ENCODE assay signal across 10 mouse cellular contexts in genomic region chr14:117267823-117268601, GRCm38 (mm10).
DNase-seq lines count a peak whose midpoint lies in the region; ATAC-seq lines count a peak whose summit lies in the region.
"Had no signal": no experiment of that assay in that cellular context is flagged by ENCODE, and none has a peak within 500 bp of the region (broad histone marks: within the 10 kb centered on the region; RNA-seq: fewer than 3 reads in every experiment).

No protein-coding gene starts in this region.

- H3K36me3 ChIP-seq in neural tube, embryonic 11.5 days (ENCODE audit: control insufficient read depth, insufficient read depth, low read length), result no peaks in the 10 kb centered on the region
- no peaks in the 10 kb centered on the region for H3K36me3 ChIP-seq in neural tube, embryonic 15.5 days
- H3K36me3 ChIP-seq in embryonic facial prominence, embryonic 12.5 days, result no peaks in the 10 kb centered on the region

- H3K4me1 ChIP-seq in neural tube, embryonic 11.5 days (ENCODE audit: control insufficient read depth, insufficient read depth, low read length), result no peaks in the 10 kb centered on the region
- no peaks in the 10 kb centered on the region for H3K4me1 ChIP-seq in neural tube, embryonic 15.5 days
- H3K4me1 ChIP-seq in embryonic facial prominence, embryonic 12.5 days, result no peaks in the 10 kb centered on the region

- WGBS in neural tube, embryonic 11.5 days, result 32% methylated on average over 3 of the region's 3 CpGs
- WGBS in neural tube, embryonic 15.5 days, result 37% methylated on average over 3 of the region's 3 CpGs
- 34% methylated on average over 3 of the region's 3 CpGs for WGBS in embryonic facial prominence, embryonic 12.5 days

- no peaks in the 10 kb centered on the region for H3K27me3 ChIP-seq in neural tube, embryonic 11.5 days (ENCODE audit: control insufficient read depth, insufficient read depth, low read length)
- no peaks in the 10 kb centered on the region for H3K27me3 ChIP-seq in neural tube, embryonic 15.5 days (replicated peaks)
- no peaks in the 10 kb centered on the region for H3K27me3 ChIP-seq in embryonic facial prominence, embryonic 12.5 days

- no peak overlapping the region for H3K9ac ChIP-seq in neural tube, embryonic 11.5 days (ENCODE audit: low read length)
- H3K9ac ChIP-seq in neural tube, embryonic 15.5 days (replicated peaks), result no peak overlapping the region
- H3K9ac ChIP-seq in embryonic facial prominence, embryonic 12.5 days, result no peak overlapping the region

- ATAC-seq in neural tube, embryonic 11.5 days (ENCODE audit: insufficient read depth, low FRiP score, low TSS enrichment), result no peak
- ATAC-seq in neural tube, embryonic 15.5 days (ENCODE audit: low FRiP score), result no peak
- 0 out of 2 replicates have a peak, but pooled peaks have one; percentile 52 for ATAC-seq in embryonic facial prominence, embryonic 12.5 days (ENCODE audit: insufficient number of reproducible peaks, insufficient read depth, low FRiP score, low TSS enrichment)
- ATAC-seq in CD4-positive, CD25-positive, alpha-beta regulatory T cell, adult 4 months, result no peak

- peak; percentile 48 for DNase-seq in gastrocnemius, postnatal 25 days
- DNase-seq in gastrocnemius, postnatal 14 days, result no peak
- DNase-seq in neural tube, embryonic 11.5 days (ENCODE audit: low spot score), result peak; percentile 26
- peak; percentile 36 for DNase-seq in mesoderm, embryonic 11.5 days (ENCODE audit: low read depth, low spot score)
- DNase-seq in heart, adult 8-10 months (ENCODE audit: low spot score), result no peak
- DNase-seq: lung, postnatal 4 days had no signal

- no peak overlapping the region for H3K4me3 ChIP-seq in neural tube, embryonic 11.5 days (ENCODE audit: low read depth, low read length)
- H3K4me3 ChIP-seq in neural tube, embryonic 15.5 days (replicated peaks), result no peak overlapping the region
- no peak overlapping the region for H3K4me3 ChIP-seq in embryonic facial prominence, embryonic 12.5 days
- H3K4me3 ChIP-seq: layer of hippocampus, adult 2 months had no signal

- H3K4me2 ChIP-seq in neural tube, embryonic 11.5 days (ENCODE audit: low read depth), result no peak overlapping the region
- H3K4me2 ChIP-seq in neural tube, embryonic 15.5 days, result no peak overlapping the region
- H3K4me2 ChIP-seq in embryonic facial prominence, embryonic 12.5 days (replicated peaks), result no peak overlapping the region

- no peak overlapping the region for H3K27ac ChIP-seq in neural tube, embryonic 11.5 days (ENCODE audit: low read depth, low read length)
- no peak overlapping the region for H3K27ac ChIP-seq in neural tube, embryonic 15.5 days (replicated peaks)
- H3K27ac ChIP-seq in embryonic facial prominence, embryonic 12.5 days, result no peak overlapping the region
- H3K27ac ChIP-seq: layer of hippocampus, adult 2 months had no signal

- intact Hi-C loops in gastrocnemius, postnatal 14 days (cut with DNase I; ENCODE audit: low total_unique reads), result no loop called here

- no peaks in the 10 kb centered on the region for H3K9me3 ChIP-seq in neural tube, embryonic 11.5 days (ENCODE audit: control insufficient read depth, low read length)
- H3K9me3 ChIP-seq in neural tube, embryonic 15.5 days (replicated peaks), result no peaks in the 10 kb centered on the region
- H3K9me3 ChIP-seq in embryonic facial prominence, embryonic 12.5 days, result no peaks in the 10 kb centered on the region

Comparison
In these comparisons a context has a peak if more than half of its experiments do, and no peak if none do; other contexts are left out.
1. DNase-seq: peak in gastrocnemius, postnatal 25 days (single experiment), neural tube, embryonic 11.5 days (single experiment) and mesoderm, embryonic 11.5 days (single experiment); none in gastrocnemius, postnatal 14 days (single experiment) and heart, adult 8-10 months (single experiment).